Mouse (Mus musculus) lung, postnatal 25 days (tissue): ENCODE measurements at regions not wholly inside any gene's neighbourhood (a gene's known extent, or its start where the extent isn't known, plus 50 kb on each side); places are given as distances from the start of the nearest gene placed in this dataset.

Source experiments
- DNase-seq: peaks from one replicate; pipeline ENCODE4 v3.0.0; 2022; ENCODE audit warnings: low spot score

- DNase-seq = no peak
Measured at GRCm38 (mm10) chr16:30735969-30736368, 136.4 kb downstream of the Fam43a start.

GRCm38 (mm10) chr16:30736662-30737326 lies 137.3 kb downstream of the Fam43a start:
- no peak for DNase-seq

DNA sequence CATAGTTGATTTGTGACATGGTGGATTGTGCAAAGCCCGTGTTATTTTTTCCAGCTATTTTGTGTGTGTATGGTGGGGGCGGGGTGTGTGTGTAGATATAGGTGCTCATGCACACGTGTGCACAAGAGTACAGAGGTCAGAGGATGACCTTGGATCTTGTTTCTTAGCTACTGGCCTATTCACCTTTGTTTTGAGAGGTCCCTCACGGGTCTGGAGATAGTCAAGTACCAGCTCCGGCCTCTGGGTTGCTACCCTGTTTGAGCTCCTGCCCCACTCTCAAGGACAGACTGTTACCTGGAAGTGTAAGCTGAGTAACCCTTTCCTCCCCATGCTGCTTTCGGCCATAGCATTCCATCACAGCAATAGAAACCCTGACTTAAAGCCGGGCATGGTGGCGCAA lies 138.0 kb downstream of the Fam43a start:
- no peak for DNase-seq

DNA sequence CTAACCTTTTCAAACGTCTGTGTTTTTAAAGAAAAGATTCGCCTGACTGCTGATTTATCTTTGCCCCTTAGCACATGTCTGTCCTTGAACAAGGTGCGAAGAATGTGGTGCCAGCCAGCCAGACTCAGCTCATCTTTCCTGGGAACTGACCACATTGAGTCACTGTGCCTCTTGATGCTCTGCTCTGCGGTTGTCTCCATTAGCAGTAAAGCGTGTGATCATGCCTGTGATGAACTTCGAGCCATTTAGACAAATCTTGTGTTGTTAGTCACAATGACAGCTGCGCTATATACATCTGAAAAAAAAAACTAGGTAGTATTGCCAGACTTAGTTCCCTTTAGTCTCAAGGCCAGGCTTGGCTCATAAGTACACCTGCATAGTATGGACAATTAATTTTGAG lies 140.1 kb downstream of the Fam43a start:
- DNase-seq = no peak

GRCm38 (mm10) chr16:30741192-30741591 lies 141.7 kb downstream of the Fam43a start:
- no peak for DNase-seq

DNA sequence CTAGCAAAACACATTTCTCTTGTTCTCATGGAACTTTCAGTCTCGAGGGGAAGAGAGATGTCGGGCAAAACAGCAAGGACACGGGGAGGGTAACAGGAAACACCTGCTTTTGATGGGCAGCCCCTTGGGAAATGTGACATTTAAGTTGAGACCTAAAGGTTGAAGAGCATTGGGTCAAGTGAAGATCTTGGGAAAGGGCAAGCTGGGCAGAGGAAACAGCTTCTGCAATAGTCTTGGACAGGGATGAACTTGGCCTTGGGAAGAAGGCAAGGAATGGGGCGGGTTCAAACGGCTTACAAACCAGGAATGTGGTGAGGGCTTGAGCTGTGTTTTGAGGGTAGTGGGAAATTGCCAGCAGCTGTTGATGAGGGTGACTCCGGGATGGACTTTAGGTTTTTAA lies 143.0 kb downstream of the Fam43a start:
- DNase-seq = no peak

DNA sequence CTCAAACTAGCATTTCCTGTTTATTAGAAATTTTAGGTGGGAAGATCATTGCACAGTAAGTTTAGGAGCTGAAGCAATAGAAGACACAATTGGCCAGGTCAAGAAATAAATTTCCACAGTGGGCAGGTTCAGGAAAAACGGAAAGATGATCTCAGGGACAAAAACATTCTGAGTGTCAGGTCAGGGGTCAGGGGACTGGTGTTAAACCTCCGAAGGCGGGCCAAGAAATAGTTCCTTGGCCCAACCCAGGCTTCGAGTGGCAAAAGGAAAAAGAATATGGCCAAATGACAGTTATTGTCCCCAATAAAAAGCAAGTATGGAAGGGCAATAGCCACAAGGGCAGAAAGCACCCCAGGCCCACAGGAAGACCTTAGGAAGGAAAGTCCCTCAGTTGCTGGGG lies 144.0 kb downstream of the Fam43a start:
- DNase-seq = no peak

GRCm38 (mm10) chr16:30744237-30744636 lies 144.7 kb downstream of the Fam43a start:
- no peak for DNase-seq

- peak; percentile 45 for DNase-seq
Measured at GRCm38 (mm10) chr16:30745598-30746181, 146.2 kb downstream of the Fam43a start.

GRCm38 (mm10) chr16:30746211-30746610 lies 146.7 kb downstream of the Fam43a start:
- DNase-seq = no peak

DNA sequence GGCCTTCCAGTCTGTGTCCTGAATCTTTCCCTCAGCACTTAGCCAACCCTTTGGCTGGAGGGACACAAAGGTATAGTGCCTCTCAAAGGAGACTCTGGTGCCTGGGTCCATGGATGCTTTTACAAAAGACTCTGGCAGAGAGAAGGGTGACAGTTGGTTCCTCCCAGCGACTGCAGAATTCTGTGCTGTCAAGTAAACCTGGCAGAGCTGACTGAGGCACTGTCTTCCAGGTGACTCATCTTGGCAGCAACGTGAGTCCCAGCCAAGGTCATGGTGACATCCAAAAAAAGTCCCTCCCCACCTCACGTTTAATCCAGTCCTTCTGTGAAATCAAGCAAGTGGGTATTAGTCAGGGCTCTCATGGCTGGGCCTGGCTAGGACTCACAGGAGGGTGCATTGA lies 150.3 kb downstream of the Fam43a start:
- no peak for DNase-seq

DNA sequence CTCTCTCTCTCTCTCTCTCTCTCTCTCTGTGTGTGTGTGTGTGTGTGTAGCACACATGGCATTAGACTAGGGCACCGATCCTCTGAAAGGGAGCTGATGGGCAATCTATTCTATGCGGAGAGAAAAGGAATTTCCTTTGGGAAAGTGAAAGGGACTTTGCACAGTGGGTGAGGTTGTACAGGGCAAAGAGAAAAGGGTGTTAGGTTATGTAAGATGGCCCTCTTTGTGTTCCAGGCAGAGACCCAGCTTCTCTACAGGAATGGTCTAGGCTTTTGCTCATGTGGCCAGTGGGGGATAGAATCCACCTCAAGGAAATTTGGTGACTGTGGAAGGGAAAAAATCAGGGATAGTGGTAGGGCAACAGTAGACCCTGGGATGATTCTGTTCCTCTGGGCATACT lies 156.2 kb downstream of the Fam43a start:
- DNase-seq = no peak

GRCm38 (mm10) chr16:30756678-30757077 lies 157.2 kb downstream of the Fam43a start:
- DNase-seq = no peak

DNA sequence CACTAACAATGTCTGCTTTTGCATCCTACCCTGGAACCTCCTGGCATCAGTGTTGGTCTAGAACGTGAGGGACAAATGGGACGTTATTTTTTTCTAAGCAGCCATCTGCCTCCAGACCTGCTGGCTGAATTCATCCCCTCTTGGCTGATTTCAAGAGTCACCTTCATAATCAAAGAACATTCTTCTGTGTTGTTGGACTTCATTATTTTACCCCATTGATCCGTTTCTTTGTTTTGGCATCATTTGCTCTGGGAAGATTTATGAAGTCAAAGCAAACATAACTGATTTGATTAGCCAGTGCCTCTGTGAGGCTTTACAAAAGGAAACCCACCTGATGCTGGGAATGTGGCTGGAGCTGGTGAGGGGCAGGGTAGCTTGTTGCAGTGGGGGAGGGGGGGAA lies 158.0 kb downstream of the Fam43a start:
- DNase-seq = no peak

DNA sequence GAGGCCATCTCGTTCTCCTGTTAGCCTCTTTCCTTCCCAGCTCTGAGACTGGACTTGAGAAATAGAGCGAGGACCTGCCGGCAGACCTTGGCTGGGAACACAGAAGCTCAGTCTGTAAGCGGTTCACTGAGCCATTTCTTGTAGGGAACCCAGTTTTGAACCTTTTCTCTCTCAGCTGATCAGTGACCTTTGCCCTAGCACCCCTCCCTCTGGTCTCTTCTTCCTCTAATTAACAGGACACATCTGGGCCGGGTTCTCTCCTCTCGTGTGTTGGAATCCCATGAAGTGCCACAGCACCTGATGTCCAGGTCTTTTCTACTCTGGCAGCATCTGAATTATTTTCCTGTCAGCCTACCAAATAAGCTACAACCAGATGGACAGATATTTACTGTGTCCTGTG lies 158.5 kb downstream of the Fam43a start:
- no peak for DNase-seq

DNA sequence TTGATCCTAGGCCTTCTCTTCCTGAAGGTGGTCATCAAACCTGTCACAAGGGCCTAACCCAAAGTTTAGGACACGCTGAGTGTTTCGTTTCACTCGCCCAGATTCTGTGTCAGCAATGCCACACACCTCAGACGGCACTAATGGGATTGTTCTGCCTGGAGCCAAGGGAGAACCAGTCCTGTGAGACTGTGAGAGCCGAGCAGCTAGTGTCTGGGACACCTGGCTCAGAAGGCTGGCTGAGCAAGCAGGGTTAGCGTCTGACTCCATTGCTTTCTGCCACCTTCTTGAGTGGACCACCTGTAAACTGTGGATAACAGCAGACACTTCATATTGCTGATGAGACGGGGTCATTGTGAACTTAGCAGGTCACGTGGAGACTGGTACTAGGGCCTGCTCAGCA lies 160.0 kb downstream of the Fam43a start:
- no peak for DNase-seq

- DNase-seq = no peak
Measured at GRCm38 (mm10) chr16:30761201-30761710, 161.7 kb downstream of the Fam43a start.

DNA sequence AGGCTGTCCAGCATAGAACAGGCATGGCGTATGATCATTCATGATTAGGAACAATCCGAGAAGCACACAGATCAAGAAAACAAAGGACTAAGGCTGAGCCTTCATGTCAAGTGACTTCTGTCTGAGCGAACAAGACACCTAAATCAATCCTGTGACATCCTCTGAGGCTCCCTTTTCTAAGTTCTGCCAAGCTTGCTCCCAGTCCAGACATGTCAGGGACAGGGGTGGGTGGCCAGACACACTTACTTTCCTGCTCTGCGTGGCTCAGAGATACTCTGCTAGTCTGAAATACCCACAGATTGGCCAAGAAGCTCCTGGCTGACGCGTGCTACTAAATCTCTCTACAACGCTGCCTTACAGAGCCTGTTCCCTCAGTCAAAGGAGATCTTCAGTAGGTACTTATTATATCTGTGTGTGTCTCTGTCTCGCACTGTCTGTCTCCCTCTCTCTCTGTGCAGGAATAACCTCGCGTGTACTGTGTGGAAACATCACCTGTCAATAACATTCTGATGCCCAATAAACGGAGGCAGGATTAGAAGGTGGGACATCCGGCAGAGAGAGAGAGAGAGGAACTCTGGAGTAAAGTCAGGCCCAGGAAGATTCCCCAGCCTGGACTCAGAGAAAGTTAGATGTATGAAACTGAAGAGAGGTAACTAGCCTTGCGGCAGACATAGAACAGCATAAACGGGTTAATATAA lies 163.5 kb downstream of the Fam43a start:
- DNase-seq = no peak

DNA sequence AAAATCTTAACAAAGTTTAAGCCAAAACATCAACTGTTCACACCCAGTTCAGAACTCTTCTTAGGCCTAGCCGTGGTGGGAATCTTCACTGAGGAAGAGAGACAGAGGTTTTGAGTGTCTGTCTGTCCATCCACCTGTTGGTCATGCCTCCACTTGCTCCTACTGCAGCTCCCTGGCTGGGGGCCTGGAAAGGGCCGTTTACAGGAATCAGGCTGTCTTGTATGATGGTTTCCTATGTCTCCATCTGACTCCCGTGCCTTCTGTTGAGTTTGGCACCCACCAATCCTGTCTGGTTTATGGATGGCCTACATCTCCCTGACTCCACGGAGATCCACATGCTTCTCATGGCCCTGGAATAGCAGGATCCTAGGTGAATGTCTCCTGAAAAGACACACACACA lies 166.1 kb downstream of the Fam43a start:
- no peak for DNase-seq

DNA sequence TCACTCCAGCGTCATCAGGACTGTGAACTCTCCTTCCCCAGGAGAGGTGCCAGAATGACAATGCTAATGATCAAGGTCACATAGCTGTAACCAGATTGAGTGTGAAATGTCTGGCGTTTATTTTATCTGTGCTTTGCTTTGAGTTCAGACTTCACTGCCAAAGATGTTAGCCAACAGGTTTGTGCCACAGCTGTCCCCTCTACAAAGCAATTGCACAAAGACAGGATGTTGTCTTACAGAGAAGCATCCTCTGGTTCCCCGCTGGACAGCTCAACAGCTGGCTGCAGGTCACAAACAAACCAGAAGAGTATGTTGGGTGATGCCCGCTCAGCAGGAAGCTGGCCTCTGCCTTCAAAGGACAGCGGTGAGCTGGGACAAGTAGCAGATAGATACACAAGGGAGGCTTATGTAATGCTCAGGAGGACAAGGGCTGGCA lies 169.5 kb downstream of the Fam43a start:
- peak; percentile 34 for DNase-seq

DNA sequence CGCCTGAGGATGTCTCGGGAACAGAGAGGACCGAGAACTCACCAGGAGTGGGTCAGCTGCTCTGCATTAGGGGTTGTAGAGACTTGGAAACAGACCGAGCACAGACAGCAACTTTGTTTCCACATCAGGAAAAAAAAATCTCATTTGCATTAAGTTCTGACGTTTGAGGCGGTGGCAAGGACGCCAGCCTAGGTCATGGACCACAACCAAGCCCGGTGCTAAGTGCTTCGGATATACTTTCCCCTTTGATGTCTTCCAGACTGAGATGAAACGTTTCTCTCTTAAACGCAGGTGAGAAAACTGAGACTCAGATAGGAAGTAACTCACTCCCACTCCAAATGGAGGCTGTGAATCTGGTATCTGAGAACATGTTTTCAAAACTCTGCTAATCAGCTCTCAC lies 169.9 kb downstream of the Fam43a start:
- no peak for DNase-seq

GRCm38 (mm10) chr16:30772802-30773201 lies 173.3 kb downstream of the Fam43a start:
- DNase-seq = peak; percentile 51

GRCm38 (mm10) chr16:30774951-30775661 lies 175.6 kb downstream of the Fam43a start:
- DNase-seq = peak; percentile 69
